Mouse (Mus musculus) induced T-regulatory cell, adult 2 months (primary cell): ENCODE measurements around the gene Tnrc18.

Experiments
- DNase-seq: peaks from one replicate; pipeline ENCODE4 v3.0.0-alpha.2; 2012; ENCODE audit warnings: low read depth

The Tnrc18 gene

DNA sequence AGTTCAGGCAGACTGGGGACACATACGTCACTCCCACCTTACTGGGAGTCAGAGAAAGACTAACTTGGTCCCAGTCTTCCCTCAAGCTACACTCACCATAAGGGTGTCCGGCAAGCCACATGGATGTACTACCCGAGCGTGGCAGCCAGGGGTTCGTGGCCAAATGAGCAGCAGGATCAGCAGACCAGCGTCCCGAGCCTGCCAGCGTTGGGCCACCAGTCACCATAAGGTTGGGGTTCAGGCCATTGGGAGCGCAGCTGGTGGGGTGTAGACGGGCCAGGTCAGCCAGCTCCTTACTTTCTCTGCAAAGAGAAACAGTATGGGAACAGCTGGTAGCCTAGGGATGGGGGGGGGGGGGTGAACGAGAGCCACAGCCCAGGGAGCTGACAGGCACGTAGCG is 41.4 kb downstream of the Tnrc18 start:
- DNase-seq: no peak

DNA sequence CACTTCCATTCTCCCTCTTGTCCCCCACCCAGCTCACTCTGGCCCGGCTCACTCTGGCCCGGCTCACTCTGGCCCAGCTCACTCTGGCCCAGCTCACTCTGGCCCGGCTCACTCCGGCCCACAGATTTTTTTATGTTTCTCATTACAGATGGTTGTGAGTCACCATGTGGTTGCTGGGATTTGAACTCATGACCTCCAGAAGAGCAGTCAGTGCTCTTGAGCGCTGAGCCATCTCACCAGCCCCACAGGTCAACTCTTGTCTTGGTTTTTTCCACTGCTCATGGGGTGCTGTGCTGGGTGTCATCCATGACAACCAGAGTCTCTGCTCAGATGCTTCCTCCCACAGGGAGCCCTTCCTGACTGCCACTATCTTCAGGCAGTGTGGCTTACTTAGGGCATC is 42.7 kb downstream of the Tnrc18 start:
- DNase-seq: no peak

DNA sequence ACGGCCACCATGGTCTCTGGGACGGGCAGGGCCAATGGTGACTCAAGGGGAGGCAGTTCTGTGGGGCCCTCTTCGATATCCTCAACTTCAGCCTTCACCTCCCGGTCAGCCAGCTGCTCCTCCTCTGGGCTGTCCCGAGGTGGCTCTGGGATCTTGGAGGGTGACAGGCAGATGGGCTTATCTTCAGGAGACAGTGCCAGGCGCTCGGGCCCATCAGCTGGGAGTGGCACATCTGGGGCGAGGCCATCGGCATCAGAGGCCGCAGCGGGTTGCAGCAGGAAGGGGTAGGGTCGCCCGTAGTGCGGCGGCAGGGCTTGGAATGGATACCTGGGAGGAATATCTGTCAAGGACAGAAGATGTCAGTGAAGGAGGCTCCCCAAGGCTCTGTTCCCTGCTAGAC is 45.5 kb downstream of the Tnrc18 start:
- DNase-seq: no peak

DNA sequence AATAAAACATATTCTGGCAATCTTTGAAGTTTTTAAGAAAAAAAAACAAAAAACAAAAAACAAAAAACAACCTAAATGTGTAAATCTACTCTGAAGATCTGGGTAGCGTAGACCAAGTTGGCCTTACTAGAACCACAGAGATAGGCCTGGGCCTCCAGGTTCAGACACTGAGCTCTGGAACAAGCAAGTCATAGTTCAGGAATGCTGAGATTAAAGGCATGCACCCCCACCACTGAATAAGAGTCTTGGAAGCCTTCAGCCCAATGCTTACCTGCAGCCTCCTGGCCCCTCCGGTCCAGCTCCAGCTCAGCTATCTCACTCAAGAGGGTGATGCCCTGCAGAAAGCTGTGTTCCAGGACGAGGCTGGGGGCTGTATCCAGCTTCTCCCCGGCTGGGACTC is 46.4 kb downstream of the Tnrc18 start:
- DNase-seq: no peak

DNA sequence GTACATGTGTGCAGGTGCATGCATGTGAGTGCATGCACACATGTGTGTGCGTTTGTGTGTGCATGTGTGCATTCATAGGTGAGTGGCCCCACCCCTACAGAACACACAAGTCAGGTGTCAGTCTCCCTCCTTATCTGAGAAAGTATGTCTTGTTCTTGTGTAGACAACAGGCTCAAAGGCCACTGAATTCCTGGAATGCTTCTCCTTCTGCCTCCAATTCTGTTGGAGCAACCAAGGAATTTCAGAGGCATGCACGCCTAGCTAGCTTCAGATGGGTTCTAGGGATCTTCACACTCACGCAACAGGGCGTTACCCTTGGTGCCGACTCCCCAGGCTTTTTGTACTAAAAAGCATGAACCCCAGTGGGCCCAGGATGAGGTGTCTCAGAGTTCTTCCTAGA is 47.8 kb downstream of the Tnrc18 start:
- DNase-seq: no peak

DNA sequence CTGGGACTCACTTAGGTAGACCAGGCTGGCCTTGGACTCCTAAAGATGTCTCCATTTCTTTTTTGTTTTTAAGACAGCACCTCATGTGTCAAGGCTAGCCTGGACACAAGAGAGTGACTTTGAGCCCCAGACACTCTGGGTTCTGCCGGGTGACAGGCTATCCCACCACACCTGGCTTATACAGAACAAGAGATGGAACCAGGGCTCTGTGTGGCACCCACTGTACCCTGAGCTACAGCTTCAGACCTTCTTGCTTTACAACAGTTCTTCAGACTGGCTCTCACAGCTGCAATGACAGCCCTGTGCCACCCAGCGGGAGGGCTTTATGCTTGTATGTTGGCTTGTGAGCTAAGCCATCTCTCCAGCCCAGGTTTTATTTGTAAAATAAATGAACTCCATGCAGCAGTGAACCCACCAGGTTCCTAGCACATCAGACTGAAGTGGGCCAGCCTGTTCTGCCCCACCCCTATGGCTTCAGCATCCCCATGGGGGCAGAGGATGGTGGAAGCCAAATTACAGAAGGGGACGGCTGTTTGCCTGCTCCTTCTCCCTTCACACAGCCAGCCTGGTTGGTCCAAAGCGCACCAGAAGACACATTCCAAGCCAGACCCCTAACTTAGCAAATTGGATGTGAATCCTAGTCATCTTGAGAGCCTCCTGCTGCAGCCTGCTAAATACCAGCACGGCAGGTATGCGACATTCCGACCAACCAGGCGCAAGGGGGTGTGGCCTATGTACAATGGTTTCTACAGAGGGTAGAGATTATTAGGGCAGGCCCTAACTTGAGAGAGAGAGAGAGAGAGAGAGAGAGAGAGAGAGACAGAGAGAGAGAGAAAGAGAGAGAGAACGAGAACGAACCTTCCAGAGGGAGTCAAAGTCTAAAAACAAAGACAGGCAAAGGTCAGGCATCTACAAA is 48.9 kb downstream of the Tnrc18 start:
- DNase-seq: no peak

DNA sequence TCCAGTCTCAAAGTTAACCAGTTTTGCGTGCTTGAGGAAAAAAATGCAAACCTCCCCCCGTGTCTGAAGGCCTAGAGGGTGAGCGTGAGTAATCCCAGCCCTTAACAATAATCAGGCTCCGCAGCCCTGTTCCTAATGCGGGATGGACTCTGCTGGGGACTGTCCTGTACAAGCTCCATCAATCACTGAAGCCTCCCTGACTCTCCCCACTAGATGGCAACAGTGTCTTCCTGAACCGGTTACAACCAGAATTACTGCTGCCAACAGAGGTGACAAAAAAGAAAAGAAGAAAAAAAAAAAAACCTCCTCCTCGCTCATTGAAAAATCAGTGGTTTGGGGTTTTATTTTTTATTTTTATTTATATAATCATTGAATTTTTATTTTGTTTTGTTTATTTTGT is 49.5 kb downstream of the Tnrc18 start:
- DNase-seq: peak; percentile 76

DNA sequence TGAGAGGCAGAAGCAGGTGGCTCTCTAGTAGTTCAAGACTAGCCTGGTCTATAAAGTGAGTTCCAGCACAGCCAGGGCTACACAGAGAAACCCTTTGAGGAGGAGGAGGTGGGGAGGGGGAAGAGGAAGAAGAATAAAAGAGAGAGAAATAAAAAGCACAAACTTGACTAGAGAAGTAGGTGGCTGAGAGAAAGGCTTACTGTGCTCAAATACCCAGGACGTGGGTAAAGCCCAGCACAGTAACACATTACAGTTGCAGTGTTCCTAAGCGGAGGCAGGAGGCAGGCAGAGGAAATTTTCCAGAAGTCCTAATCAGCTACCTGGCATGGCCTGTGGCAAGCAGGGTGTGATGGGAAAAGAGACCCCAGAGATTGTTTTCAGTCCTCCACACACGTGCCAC is 50.8 kb downstream of the Tnrc18 start:
- DNase-seq: no peak

DNA sequence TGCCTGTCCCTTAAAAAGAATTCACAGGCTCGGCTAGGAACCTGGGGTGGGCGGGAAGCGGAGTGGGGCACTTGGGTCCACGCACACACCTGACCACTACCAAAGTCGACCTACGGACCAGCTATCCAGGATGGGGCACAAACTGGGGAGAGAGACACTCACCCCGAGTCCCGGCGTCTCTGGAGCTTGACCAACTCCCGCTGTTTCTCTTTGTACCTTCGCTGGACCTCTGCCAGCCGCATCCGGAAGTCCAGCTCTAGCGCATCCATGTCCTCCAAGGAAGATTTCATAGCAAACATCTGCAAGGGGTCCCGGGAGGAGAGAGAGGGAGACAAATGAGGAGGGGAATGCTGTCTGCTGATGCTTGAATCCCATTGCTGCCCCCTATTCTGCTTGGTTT is 52.6 kb downstream of the Tnrc18 start:
- no peak for DNase-seq

DNA sequence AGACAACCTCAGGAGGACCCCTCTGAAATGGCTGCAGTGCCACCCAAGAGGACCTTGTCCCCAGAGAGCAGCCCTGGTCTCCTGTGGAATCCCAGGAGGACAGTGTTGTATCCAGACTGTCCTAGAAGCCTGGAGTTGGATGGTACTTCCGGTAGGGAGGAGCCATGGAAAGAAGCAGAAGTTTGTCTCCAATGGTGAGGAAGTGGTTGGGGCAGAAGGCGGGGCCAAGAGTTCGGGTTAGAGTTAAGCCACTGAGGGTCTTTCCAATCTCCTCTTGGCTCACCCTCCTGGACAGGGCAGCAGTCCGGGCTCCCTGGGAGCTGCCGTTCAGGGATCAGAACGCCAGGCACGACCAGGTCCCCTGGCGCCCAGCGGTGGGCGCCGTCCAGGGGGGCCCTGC is 53.2 kb downstream of the Tnrc18 start:
- DNase-seq: no peak

DNA sequence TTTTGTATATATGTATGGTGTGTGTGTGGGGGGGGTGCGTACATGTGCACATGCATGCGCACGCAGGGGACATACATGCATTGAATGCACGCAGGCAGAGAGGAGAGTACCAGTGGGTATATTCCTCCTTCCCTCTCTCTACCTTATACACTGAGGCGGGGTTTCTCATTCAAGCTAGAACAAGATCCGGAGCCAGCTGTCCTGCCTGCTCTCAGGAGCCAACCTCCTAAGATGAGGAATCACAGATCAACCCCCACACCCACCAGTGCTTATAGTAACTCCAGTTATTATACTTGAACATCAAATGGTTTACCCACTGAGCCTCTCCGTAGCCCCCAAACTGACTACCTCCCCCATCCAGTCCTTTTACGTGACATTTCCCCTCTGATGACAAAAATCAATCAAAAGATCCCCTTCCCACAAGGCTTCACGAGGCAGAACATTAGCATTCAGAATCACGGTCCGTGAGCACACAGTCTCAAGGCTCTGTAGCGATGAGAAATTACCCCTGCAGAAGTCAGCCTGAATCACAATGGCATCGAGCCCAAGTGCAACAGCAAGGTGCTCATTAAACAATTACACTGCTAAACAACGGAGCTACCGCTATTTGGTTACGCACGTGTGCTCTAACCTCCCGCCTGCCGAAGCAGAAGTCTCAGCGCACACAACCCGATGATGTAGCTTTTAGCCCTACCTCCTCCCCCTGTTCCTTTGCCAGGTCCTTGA is 55.2 kb downstream of the Tnrc18 start:
- no peak for DNase-seq

DNA sequence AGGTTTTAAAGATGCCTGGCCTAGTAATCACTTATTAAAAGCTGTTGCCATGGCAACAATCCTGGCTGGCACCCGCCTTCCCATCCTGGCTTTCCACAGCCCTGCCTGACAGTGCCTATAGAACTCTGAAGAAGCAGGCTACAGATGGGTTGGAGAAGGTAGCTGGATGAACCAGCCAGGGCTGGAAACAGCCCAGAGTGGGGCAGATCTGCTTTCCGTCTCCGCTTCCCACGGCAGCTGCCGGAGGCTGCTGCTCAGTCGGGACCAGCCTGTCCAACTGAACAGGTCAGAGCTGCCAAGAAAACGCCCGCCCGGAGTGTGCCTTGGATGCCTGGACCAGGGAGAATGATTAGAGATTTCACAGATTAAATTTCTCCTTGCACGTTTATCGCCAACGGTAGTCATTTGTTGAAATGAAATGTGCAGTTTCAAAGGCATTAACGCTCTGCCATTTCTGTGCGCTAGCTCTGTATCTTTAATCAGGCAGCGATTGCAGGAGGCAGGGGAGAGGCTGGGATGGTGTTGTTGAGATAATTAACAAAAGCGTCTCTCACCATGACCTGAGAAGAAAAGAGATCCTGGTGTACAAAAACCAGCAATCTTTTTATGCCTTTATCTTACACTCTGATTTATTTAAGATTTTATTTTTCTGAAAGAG is 56.0 kb downstream of the Tnrc18 start:
- DNase-seq: no peak

DNA sequence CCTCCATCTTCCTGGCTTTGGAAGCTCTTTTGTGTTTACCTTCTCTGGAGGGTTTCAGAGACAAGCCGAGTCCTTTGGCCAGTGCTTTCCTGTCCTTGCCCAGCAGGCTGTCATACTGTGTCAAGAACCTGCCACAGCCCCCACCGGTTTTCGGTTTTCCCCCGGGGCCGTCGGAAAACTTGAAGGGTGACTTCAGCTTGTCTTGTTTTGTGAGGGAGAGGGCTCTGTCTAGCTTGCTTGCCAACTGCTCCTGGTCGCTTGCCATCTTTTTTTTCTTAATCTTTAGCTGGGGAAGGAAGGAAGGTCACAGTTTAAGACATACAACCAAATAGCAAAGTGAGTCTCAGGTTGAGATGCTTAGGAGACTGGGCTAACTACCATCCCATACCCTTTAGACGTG is 57.7 kb downstream of the Tnrc18 start:
- no peak for DNase-seq

DNA sequence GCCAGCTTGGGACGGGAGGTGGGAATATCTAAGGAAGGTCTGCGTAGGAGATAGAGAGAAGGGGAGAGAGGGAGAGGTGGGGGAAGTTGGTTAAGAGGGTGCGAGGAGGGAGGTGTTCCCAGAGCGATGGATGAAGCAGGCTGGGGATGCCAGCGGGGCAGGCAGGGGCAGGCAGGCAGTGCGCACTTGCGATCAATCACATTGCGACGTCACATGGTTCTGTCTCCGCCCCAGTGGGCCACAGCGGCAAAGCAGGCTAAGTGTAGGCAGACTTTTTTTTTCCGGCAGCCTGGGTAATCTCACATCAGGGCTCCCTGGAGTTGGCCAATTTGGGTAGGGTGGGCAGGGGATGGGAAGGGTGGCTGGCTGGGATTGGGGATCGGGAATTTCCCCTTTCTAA is 65.2 kb downstream of the Tnrc18 start:
- no peak for DNase-seq

DNA sequence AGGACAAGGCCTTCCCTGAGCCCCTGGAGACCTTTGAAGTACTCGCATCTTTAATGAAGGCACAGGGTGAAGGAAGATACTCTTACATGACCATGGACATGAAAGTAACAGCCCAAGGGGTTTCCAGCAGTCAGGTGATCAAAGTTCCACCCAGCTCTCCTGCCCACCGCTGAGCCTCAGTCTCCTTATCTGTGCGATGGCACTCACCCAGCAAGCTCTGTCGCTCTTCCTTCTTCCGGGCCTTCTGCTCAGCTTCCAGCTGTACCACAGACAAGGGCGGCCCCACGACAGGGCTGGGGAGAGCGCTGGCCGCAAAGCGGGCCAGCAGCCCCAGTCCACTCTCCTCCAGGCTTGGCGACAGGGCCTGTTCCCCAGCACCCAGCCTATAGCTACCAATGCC is 67.3 kb downstream of the Tnrc18 start:
- DNase-seq: no peak

DNA sequence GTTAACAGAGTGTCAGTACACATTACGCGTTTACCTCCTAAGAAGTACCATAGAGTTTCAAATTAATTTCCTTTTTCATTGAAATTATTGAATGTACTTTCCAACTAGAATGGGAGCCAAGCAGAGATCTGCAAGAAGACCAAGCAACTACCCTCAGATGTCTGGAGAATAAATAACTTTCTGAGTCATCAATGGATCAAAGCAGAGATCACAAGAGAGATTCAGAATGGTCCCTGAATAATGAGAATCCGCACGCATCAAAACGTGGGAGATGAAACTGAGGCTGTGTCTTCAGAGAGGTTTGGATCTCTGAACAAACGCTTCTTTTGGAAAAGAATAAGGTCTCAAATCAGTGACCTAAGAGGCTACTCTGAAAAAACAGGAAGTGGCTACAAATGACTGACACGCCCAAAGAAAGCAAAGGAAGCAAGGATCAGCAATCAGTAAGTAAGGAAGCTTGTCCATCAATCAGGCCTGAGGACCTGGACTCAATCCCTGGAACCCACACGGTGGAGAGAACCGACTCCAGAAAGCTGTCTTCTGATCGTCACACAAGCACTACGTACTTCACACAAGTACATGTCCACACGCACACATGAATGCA is 70.3 kb downstream of the Tnrc18 start:
- DNase-seq: no peak

DNA sequence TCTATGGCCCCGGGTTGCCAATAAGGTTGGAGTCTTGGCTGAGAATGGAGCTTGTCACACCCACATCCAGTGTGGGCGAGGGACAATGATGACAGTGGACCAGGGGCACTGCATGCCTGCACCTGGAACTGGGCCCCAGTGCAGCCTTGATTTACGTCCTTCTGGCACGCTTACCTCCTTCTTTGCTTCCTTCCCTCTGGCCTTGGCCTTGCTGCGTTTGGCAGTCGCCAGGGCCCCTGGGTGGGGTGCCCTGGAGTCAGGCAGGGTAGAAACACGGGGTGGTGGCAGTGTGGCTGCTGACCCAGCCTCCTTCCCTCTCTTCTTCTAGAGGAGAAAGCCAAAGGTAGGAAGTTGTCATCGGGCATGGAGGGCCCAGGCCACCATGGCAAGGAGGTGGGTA is 77.5 kb downstream of the Tnrc18 start:
- DNase-seq: no peak

DNA sequence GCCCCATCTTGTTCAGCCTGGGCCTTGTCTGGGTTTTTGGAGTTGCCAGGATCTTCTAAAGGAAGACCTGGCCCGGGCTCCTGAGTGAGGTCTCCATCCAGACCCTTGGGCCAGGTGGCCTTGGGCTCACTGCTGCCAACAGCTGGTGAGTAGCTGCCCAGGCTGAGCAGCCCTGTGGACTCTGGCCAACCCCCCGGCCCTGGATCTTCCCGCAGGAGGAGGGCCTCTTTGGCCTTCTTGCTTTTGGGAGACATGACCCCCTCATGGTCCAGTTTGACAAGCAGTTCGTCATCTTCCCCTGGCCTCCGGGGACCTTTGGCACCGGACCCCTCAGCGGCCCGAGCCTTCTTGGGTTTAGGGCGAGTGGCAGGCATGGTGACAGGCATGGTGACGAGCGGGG is 85.5 kb downstream of the Tnrc18 start:
- DNase-seq: no peak

DNA sequence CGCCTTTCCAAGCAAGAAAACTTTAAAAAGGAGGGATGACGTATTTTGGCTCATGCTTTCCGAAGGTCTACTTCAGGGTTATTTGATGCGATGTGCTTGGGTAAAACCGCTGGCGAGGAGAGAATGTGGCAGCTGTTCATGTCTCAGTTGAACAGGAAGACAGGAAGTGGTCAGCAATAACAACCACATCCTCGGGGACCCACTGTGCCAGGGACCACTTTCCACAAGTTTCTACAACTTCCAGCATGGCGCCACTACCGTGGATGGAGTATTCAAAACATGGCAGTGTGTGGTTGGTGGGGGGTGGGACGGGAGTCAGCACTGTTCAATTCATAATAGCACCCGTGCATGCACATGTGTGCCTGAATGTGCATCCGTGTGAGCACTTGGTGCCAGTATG is 87.2 kb downstream of the Tnrc18 start:
- DNase-seq: no peak

DNA sequence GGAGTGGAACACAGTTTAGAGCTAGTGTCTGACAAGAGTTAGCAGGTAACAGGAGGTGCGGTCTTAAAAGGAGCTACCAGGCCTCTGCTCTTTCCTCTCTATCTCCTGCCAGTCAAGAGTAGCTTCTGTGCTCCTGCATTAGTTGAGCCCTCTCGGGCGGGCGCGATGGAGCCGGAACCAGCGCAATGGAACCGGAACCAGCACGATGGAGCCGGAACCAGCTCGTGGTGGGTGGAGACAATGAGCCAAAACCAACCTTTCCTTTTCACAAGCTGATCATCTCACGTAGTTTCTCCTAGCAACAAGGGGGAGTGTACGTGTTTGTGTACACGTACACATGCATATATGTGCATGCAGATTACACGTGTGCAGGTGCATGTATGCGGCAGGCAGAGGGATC is 89.2 kb downstream of the Tnrc18 start:
- DNase-seq: no peak

DNA sequence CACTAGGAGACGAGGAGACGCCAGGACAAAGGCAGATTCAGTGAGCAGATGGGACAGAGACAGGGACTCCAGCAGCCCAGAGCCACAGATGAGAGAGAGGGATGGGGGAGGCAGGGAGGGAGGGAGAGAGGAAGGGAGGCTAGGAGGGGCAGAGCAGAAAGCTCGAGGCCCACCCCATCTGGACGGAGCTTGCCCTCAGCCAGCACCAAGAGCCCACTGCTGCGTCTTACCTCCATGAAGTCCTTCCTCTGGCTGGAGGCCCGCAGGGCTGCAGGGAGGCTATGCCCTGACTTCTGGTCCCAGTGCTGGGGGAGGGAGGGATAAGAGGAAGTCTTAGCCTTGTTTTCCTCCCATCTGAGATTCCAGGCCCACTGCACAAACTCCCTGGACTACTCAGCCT is 90.7 kb downstream of the Tnrc18 start:
- no peak for DNase-seq

DNA sequence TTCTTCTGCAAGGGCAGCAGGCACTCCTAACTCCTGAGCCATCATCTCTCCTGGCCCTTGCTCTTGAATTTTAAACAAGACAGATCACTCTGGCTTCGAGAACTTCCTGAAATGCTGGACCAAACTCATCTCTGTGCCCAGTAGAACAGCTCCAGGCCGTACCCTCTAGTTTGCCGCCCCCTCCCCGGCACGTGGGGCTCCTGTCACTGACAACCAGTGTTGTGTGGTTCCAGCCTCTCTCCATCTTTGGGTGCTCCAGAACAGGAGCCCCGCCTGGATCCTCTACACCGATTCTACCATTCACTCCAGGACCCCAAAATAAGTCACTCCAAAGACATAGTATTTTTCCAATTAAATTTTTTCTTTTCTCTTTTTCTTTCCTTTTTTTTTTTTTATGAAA is 93.2 kb downstream of the Tnrc18 start:
- no peak for DNase-seq
